Mouse (Mus musculus): ENCODE measurements around the gene Prkn. TPM values are rescaled to one million over a fixed set of nuclear protein-coding genes. Genes with fewer than 3 reads are reported as not detected.

Gene Prkn
- polyA plus RNA-seq, 1 experiment from 2014 or later = 2.8 TPM

- ATAC-seq = no peak
- no peak for DNase-seq (ENCODE audit: low spot score)
- WGBS = 88% methylated on average over 6 of the region's 6 CpGs
- no peaks in the 10 kb centered on the region for H3K27me3 ChIP-seq (replicated peaks; ENCODE audit: insufficient read depth, low read length)
- TF ChIP-seq EP300 (IDR thresholded peaks at IDR 0.05) (no peak), CTCF (IDR thresholded peaks at IDR 0.05) (no peak)
- H3K36me3 ChIP-seq (ENCODE audit: insufficient read depth, low read length) = no peaks in the 10 kb centered on the region
- no peak overlapping the region for H3K4me2 ChIP-seq (replicated peaks; ENCODE audit: low read depth, low read length)
- no peaks in the 10 kb centered on the region for H3K4me1 ChIP-seq (ENCODE audit: insufficient read depth, low read depth, low read length)
- H3K9me3 ChIP-seq (ENCODE audit: low read length) = no peaks in the 10 kb centered on the region
- H3K9ac ChIP-seq (replicated peaks; ENCODE audit: low read depth) = no peak overlapping the region
- no peak overlapping the region for H3K27ac ChIP-seq (ENCODE audit: low read length)
- H3K4me3 ChIP-seq (ENCODE audit: low read depth, low read length) = no peak overlapping the region
These were observed 1021.0 kb downstream of the Prkn start for GRCm38 (mm10) chr17:11861178-11861577.

GRCm38 (mm10) chr17:11862360-11862759 is 1022.2 kb downstream of the Prkn start:
- H3K36me3 ChIP-seq (ENCODE audit: insufficient read depth, low read length) = no peaks in the 10 kb centered on the region
- H3K9ac ChIP-seq (replicated peaks; ENCODE audit: low read depth) = no peak overlapping the region
- H3K4me2 ChIP-seq (replicated peaks; ENCODE audit: low read depth, low read length) = no peak overlapping the region
- DNase-seq (ENCODE audit: low spot score) (no peak), ATAC-seq (no peak)
- H3K9me3 ChIP-seq (ENCODE audit: low read length) = no peaks in the 10 kb centered on the region
- 75% methylated on average over 2 of the region's 2 CpGs for WGBS
- no peak for TF ChIP-seq CTCF (IDR thresholded peaks at IDR 0.05)
- TF ChIP-seq EP300 (IDR thresholded peaks at IDR 0.05) = no peak
- H3K27ac ChIP-seq (ENCODE audit: low read length) = no peak overlapping the region
- no peak overlapping the region for H3K4me3 ChIP-seq (ENCODE audit: low read depth, low read length)
- no peaks in the 10 kb centered on the region for H3K4me1 ChIP-seq (ENCODE audit: insufficient read depth, low read depth, low read length)
- H3K27me3 ChIP-seq (replicated peaks; ENCODE audit: insufficient read depth, low read length) = no peaks in the 10 kb centered on the region

- no peaks in the 10 kb centered on the region for H3K27me3 ChIP-seq (replicated peaks; ENCODE audit: insufficient read depth, low read length)
- H3K27ac ChIP-seq (ENCODE audit: low read length) = no peak overlapping the region
- WGBS = 85% methylated on average over 11 of the region's 11 CpGs
- no peaks in the 10 kb centered on the region for H3K4me1 ChIP-seq (ENCODE audit: insufficient read depth, low read depth, low read length)
- no peak overlapping the region for H3K4me3 ChIP-seq (ENCODE audit: low read depth, low read length)
- TF ChIP-seq CTCF (IDR thresholded peaks at IDR 0.05) (no peak), EP300 (IDR thresholded peaks at IDR 0.05) (no peak)
- no peaks in the 10 kb centered on the region for H3K36me3 ChIP-seq (ENCODE audit: insufficient read depth, low read length)
- no peak overlapping the region for H3K9ac ChIP-seq (replicated peaks; ENCODE audit: low read depth)
- DNase-seq (ENCODE audit: low spot score) (no peak), ATAC-seq (no peak)
- no peak overlapping the region for H3K4me2 ChIP-seq (replicated peaks; ENCODE audit: low read depth, low read length)
- no peaks in the 10 kb centered on the region for H3K9me3 ChIP-seq (ENCODE audit: low read length)
These were observed 1022.8 kb downstream of the Prkn start for GRCm38 (mm10) chr17:11863017-11863416.

- Histone ChIP-seq H3K4me3 (ENCODE audit: low read depth, low read length) (no peak overlapping the region), H3K4me1 (ENCODE audit: insufficient read depth, low read depth, low read length) (no peaks in the 10 kb centered on the region), H3K27ac (ENCODE audit: low read length) (no peak overlapping the region), H3K9me3 (ENCODE audit: low read length) (no peaks in the 10 kb centered on the region), H3K36me3 (ENCODE audit: insufficient read depth, low read length) (no peaks in the 10 kb centered on the region), H3K27me3 (replicated peaks; ENCODE audit: insufficient read depth, low read length) (no peaks in the 10 kb centered on the region), H3K9ac (replicated peaks; ENCODE audit: low read depth) (no peak overlapping the region), H3K4me2 (replicated peaks; ENCODE audit: low read depth, low read length) (no peak overlapping the region)
- DNase-seq (ENCODE audit: low spot score) = no peak
- no peak for TF ChIP-seq CTCF (IDR thresholded peaks at IDR 0.05)
- no peak for TF ChIP-seq EP300 (IDR thresholded peaks at IDR 0.05)
- WGBS = 88% methylated on average over 3 of the region's 3 CpGs
- no peak for ATAC-seq
These were observed 1026.0 kb downstream of the Prkn start for GRCm38 (mm10) chr17:11866231-11866630.

- H3K4me1 ChIP-seq (ENCODE audit: insufficient read depth, low read depth, low read length) = no peaks in the 10 kb centered on the region
- H3K36me3 ChIP-seq (ENCODE audit: insufficient read depth, low read length) = no peaks in the 10 kb centered on the region
- H3K27ac ChIP-seq (ENCODE audit: low read length) = no peak overlapping the region
- TF ChIP-seq CTCF (IDR thresholded peaks at IDR 0.05) (no peak), EP300 (IDR thresholded peaks at IDR 0.05) (no peak)
- no peak overlapping the region for H3K9ac ChIP-seq (replicated peaks; ENCODE audit: low read depth)
- DNase-seq (ENCODE audit: low spot score) (no peak), ATAC-seq (no peak)
- H3K4me3 ChIP-seq (ENCODE audit: low read depth, low read length) = no peak overlapping the region
- H3K9me3 ChIP-seq (ENCODE audit: low read length) = no peaks in the 10 kb centered on the region
- WGBS = 51% methylated on average over 13 of the region's 13 CpGs
- no peak overlapping the region for H3K4me2 ChIP-seq (replicated peaks; ENCODE audit: low read depth, low read length)
- no peaks in the 10 kb centered on the region for H3K27me3 ChIP-seq (replicated peaks; ENCODE audit: insufficient read depth, low read length)
These were observed 1027.3 kb downstream of the Prkn start for GRCm38 (mm10) chr17:11867334-11868095.

GRCm38 (mm10) chr17:11870546-11870945 is 1030.4 kb downstream of the Prkn start:
- Histone ChIP-seq H3K27ac (ENCODE audit: low read length) (no peak overlapping the region), H3K9me3 (ENCODE audit: low read length) (no peaks in the 10 kb centered on the region), H3K27me3 (replicated peaks; ENCODE audit: insufficient read depth, low read length) (no peaks in the 10 kb centered on the region), H3K4me3 (ENCODE audit: low read depth, low read length) (no peak overlapping the region), H3K36me3 (ENCODE audit: insufficient read depth, low read length) (no peaks in the 10 kb centered on the region), H3K4me2 (replicated peaks; ENCODE audit: low read depth, low read length) (no peak overlapping the region), H3K4me1 (ENCODE audit: insufficient read depth, low read depth, low read length) (no peaks in the 10 kb centered on the region), H3K9ac (replicated peaks; ENCODE audit: low read depth) (no peak overlapping the region)
- TF ChIP-seq EP300 (IDR thresholded peaks at IDR 0.05) (no peak), CTCF (IDR thresholded peaks at IDR 0.05) (no peak)
- ATAC-seq (no peak), DNase-seq (ENCODE audit: low spot score) (no peak)
- whole genome bisulfite sequencing = 83% methylated on average over 10 of the region's 10 CpGs

Measured in lung, postnatal 0 days (tissue).